Mouse (Mus musculus) mouse trophoblast stem cell (cell line): ENCODE data around the gene Ss18l1.

ENCODE experiments used
- in situ Hi-C, 2 experiments: fragments of 300-500 bp; cut with MseI, MboI; formaldehyde crosslinking; loops; 2 replicates in 1 of 2; 3 replicates in 1 of 2; pipeline ENCODE4 v1.15.1; 2025

The Ss18l1 gene

DNA sequence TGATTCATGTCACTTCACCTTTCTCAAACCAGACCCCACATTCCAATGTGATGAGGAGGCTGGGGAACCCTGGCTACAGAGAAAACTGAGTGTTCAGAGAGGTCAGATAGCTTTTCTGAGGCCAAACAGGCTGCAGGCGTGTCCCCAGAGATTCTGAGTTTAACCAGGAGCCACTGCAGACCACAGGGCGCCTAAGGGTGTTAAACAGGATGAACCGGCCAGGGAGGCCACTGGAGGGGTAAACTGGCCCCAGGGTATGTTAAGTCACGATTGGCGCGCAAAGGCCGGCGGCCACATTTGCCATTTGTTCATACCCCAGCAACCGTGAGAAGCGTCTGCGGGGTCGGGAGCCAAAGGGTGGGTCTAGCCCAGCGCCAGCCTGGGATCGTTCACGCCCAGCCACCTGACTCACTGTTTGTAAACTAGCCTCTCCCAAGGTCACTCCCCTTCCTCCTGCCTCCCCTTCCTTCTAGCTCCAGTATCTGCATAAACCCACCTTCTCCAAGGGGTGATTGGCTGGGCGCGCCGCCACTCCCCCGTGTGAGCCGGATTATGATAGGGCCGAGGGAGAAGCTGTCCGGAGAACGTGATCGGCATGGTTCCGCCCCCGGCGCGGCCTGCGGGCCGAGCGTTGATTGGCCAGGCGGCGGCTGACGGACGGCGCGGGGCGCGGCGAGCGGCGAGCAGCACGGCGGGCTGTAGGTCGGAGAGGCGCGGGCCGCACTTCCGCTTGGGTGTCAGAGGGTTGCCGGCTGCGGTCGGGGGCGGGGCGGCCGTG lies 76.5 kb downstream of the Ss18l1 start, which contains the start of gene Osbpl2:
Gene Osbpl2, plus strand, starts transcription at position 646 of the 778 bp plus-strand sequence.
- in situ Hi-C loops = no loop called here
